Mouse (Mus musculus) inflammation-experienced regulatory T-cells, adult 16 weeks (primary cell): Measurements from ENCODE around the gene Dpy19l2. TPM values are rescaled to one million over a fixed set of nuclear protein-coding genes. Genes with fewer than 3 reads are reported as not detected.

Experiments
- polyA plus RNA-seq: library from polyadenylated mRNA; unstranded; fragments of 100-300 nt; shearing (Covaris generic); gene quantifications from one replicate; pipeline ENCODE4 v1.2.1, GENCODE M21; 2017

The Dpy19l2 gene
- polyA plus RNA-seq = not detected

GRCm38 (mm10) chr9:24695700-24696404 is at the start of gene Dpy19l2:
Gene Dpy19l2 (minus strand): TSS chr9:24696293.

GRCm38 (mm10) chr9:24624896-24625295 is 71.2 kb downstream of the Dpy19l2 start, which contains the start of gene Cypt4:
Gene Cypt4 (plus strand): TSS chr9:24625196.

Other genes with a start within 250 kb of the Dpy19l2 start
- gene Dpy19l1, start 193.2 kb downstream of the Dpy19l2 start, polyA plus RNA-seq = 1.9 TPM
- gene Cypt4, start 71.1 kb downstream of the Dpy19l2 start, polyA plus RNA-seq = not detected
- 0.05 TPM for gene Tbx20, start 78.0 kb upstream of the Dpy19l2 start, polyA plus RNA-seq